Mouse (Mus musculus) small intestine, adult 2 months (tissue): Measurements from ENCODE around the gene Galnt16.

Source experiments
- CTCF ChIP-seq: fragments of 200-500 bp; IDR thresholded peaks from 2 replicates; pipeline ENCODE4 v1.5.1; 2012; ENCODE audit warnings: low read depth, mild to moderate bottlenecking, control low read depth, inconsistent platforms, low read length, moderate library complexity, mixed read lengths; ENCODE audit not compliant: insufficient replicate concordance, insufficient read length; ENCODE audit errors: extremely low read depth
- POLR2A ChIP-seq: fragments of 200-500 bp; IDR thresholded peaks from 2 replicates; pipeline ENCODE4 v1.6.1; 2012; ENCODE audit warnings: low read depth, mild to moderate bottlenecking, control low read depth, inconsistent platforms, low read length, moderate library complexity

DNA sequence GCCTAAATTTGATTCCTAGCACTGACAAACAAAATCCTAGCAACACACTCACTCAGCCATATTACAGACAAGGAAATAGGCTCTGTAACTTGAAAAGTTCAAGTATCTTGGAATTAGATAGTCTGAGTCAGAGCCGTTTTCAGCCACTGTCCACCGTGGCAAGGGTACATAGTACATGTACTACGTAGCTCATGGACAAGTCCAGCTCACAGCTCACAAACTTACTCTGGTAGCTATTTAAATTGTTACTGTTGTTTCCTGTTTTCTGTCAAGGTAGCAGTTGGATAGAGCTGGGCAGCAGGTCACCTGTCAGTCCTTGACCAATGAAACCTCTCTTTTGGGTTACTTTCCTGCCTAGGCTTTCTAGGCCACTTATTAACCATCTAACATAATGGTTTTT, 128.3 kb downstream of the Galnt16 start:
- TF ChIP-seq CTCF, result no peak
- TF ChIP-seq POLR2A, result no peak
